Mouse (Mus musculus) right cerebral cortex, adult 2 months (tissue): ENCODE results near the gene Pde6d.
A peak's percentile ranks its signal among the peaks of the same experiment; 100 is the strongest.

Experiments used
- DNase-seq, 2 experiments: peaks; one replicate each; pipeline ENCODE4 v3.0.0; 2021 to 2022; ENCODE audit warnings: low spot score in 2 of 2

Gene Pde6d

GRCm38 (mm10) chr1:86582451-86583096, at the start of gene Pde6d, which contains the start of gene Cops7b:
Gene Pde6d (minus strand): TSS chr1:86582629.
Gene Cops7b (plus strand): TSS chr1:86582904.
- DNase-seq, result peak; percentile 99

- no peak for DNase-seq
These were observed 48.1 kb upstream of the Pde6d start for GRCm38 (mm10) chr1:86630527-86630926.

- no peak for DNase-seq
These were observed 47.5 kb upstream of the Pde6d start for GRCm38 (mm10) chr1:86629936-86630335.

- no peak for DNase-seq
These were observed 45.8 kb upstream of the Pde6d start for GRCm38 (mm10) chr1:86628270-86628669.

GRCm38 (mm10) chr1:86623001-86624000, 40.9 kb upstream of the Pde6d start:
- no peak for DNase-seq

- no peak for DNase-seq
These were observed 39.9 kb upstream of the Pde6d start for GRCm38 (mm10) chr1:86622296-86622695.

GRCm38 (mm10) chr1:86618454-86619125, 36.2 kb upstream of the Pde6d start:
- DNase-seq, result peak; percentile 88 to 89

GRCm38 (mm10) chr1:86614269-86614668, 31.8 kb upstream of the Pde6d start:
- no peak for DNase-seq

- DNase-seq, result no peak
These were observed 29.7 kb upstream of the Pde6d start for GRCm38 (mm10) chr1:86612081-86612480.

GRCm38 (mm10) chr1:86610954-86611353, 28.5 kb upstream of the Pde6d start:
- no peak for DNase-seq

- DNase-seq, result no peak
These were observed 17.7 kb upstream of the Pde6d start for GRCm38 (mm10) chr1:86600117-86600516.

GRCm38 (mm10) chr1:86598516-86598915, 16.1 kb upstream of the Pde6d start:
- peak in 1 of 2 experiments; percentile 27 for DNase-seq

- DNase-seq, result peak; percentile 43
These were observed 14.1 kb upstream of the Pde6d start for GRCm38 (mm10) chr1:86596512-86596911.

GRCm38 (mm10) chr1:86595315-86595714, 12.9 kb upstream of the Pde6d start:
- DNase-seq, result no peak

- no peak for DNase-seq
These were observed 12.1 kb upstream of the Pde6d start for GRCm38 (mm10) chr1:86594539-86594938.

- peak; percentile 79 for DNase-seq
These were observed 4.6 kb upstream of the Pde6d start for GRCm38 (mm10) chr1:86586992-86587391.

- DNase-seq, result no peak
These were observed 1.3 kb upstream of the Pde6d start for GRCm38 (mm10) chr1:86583709-86584108.

- DNase-seq, result no peak
These were observed 558 bp downstream of the Pde6d start for GRCm38 (mm10) chr1:86581692-86582450.

- DNase-seq, result no peak
These were observed 2.0 kb downstream of the Pde6d start for GRCm38 (mm10) chr1:86580426-86580825.

GRCm38 (mm10) chr1:86571941-86572340, 10.5 kb downstream of the Pde6d start:
- DNase-seq, result no peak

- no peak for DNase-seq
These were observed 11.0 kb downstream of the Pde6d start for GRCm38 (mm10) chr1:86571381-86571780.
